Mouse (Mus musculus): ENCODE results near the gene Lcp1. TPM values are rescaled to one million over a fixed set of nuclear protein-coding genes. Genes with fewer than 3 reads are reported as not detected.

Gene Lcp1
- total RNA-seq (2023) = 1,000 to 10,000 TPM; 1,287 to 1,390 TPM

GRCm38 (mm10) chr14:75130501-75131318 lies at the start of gene Lcp1, which contains the start of gene Lrrc63:
Lcp1 (plus strand) TSS chr14:75131101.
Lrrc63 (minus strand) TSS chr14:75130881.

GRCm38 (mm10) chr14:75242087-75242486 lies 111.2 kb downstream of the Lcp1 start, which contains the start of gene Cpb2:
Cpb2 (plus strand) TSS chr14:75242287.

Other genes with a start within 250 kb of the Lcp1 start
- 10 to 100 TPM; 26.6 to 32.6 TPM for gene Lrch1, start 183.2 kb upstream of the Lcp1 start, total RNA-seq (2023)
- gene Rubcnl, start 115.1 kb upstream of the Lcp1 start, total RNA-seq (2023) = 10 to 100 TPM; 17.9 to 20.6 TPM
- under 1 TPM; 0.22 to 0.26 TPM for gene Lrrc63, start 220 bp upstream of the Lcp1 start, total RNA-seq (2023)
- not detected for gene Cpb2, start 111.2 kb downstream of the Lcp1 start, total RNA-seq (2023)
- 10 to 100 TPM; 22.9 to 27.1 TPM for gene Zc3h13, start 153.3 kb downstream of the Lcp1 start, total RNA-seq (2023)

Measured in neutrophil, adult 83 days (primary cell).